In genomic region chr1:183388426-183389406, GRCm38 (mm10) we compare ENCODE assay signal across 8 mouse cellular contexts. TPM values are rescaled to one million over a fixed set of nuclear protein-coding genes. Genes with fewer than 3 reads are reported as not detected.
DNase-seq lines count a peak whose midpoint lies in the region; ATAC-seq lines count a peak whose summit lies in the region.

TSS of gene Taf1a (plus strand) at chr1:183388981.

- peaks cover 6% of the 10 kb centered on the region; the same call in 1 of the 2 replicates for H3K36me3 ChIP-seq in hindbrain, embryonic 14.5 days (replicated peaks; ENCODE audit: control insufficient read depth, insufficient read depth)

- H3K4me3 ChIP-seq in hindbrain, embryonic 14.5 days (replicated peaks; ENCODE audit: low read length): peak within 1 kb of the TSS; percentile 68

- no peaks in the 10 kb centered on the region for H3K9me3 ChIP-seq in hindbrain, embryonic 14.5 days (ENCODE audit: control insufficient read depth, low read length)

- peaks cover 14% of the 10 kb centered on the region for H3K4me1 ChIP-seq in hindbrain, embryonic 14.5 days (replicated peaks; ENCODE audit: control insufficient read depth, insufficient read depth, low read length)

- peak; percentile 99 for ATAC-seq in hindbrain, embryonic 14.5 days (ENCODE audit: low FRiP score)

- peak within 1 kb of the TSS; percentile 62 for H3K27ac ChIP-seq in hindbrain, embryonic 14.5 days

- 5% methylated on average over 44 of the region's 44 CpGs for WGBS in hindbrain, embryonic 14.5 days

- peak; percentile 98 for DNase-seq in R1 (ENCODE audit: low read depth, low spot score)
- DNase-seq in cerebellum, postnatal 25 days: peak; percentile 93 to 97
- DNase-seq in frontal cortex, postnatal 25 days (ENCODE audit: low spot score in 2 of 2): peak; percentile 67 to 83
- DNase-seq in hindbrain, embryonic 14.5 days (ENCODE audit: low spot score): peak; percentile 95
- peak; percentile 89 for DNase-seq in layer of hippocampus, postnatal 36 days
- peak; percentile 91 for DNase-seq in lung, postnatal 36 days
- peak; percentile 96 for DNase-seq in retina, postnatal 1 day
- DNase-seq in urinary bladder, adult 18-20 months (ENCODE audit: low spot score in 2 of 2): peak; percentile 71 to 85

- peak within 1 kb of the TSS; percentile 88 for H3K4me2 ChIP-seq in hindbrain, embryonic 14.5 days (replicated peaks)

- H3K9ac ChIP-seq in hindbrain, embryonic 14.5 days: peak within 1 kb of the TSS; percentile 63

- H3K27me3 ChIP-seq in hindbrain, embryonic 14.5 days (ENCODE audit: control insufficient read depth, insufficient read depth, low read length): peaks cover 17% of the 10 kb centered on the region

RNA-seq across cellular contexts. Expression of gene Taf1a, which starts in this region (rescaled TPM):
- polyA plus RNA-seq in hindbrain, embryonic 14.5 days (2014; fragmentation: Nextera tagmentation; extraction: Ambion mirVana): 11.8 and 13.3 TPM in 2 replicates
- 10 to 100 TPM; 17.2 to 21.2 TPM for total RNA-seq in layer of hippocampus, postnatal 36 days (2021)

Comparison
In these comparisons a context has a peak if more than half of its experiments do, and no peak if none do; other contexts are left out.
1. Peak in every context shown above with its lines: DNase-seq, ATAC-seq, H3K4me3 ChIP-seq and H3K27ac ChIP-seq.